Mouse (Mus musculus): ENCODE measurements around the gene Tcaf3.

Gene Tcaf3

GRCm38 (mm10) chr6:42542036-42543031 is 55.2 kb downstream of the Tcaf3 start:
- DNase-seq: no peak

GRCm38 (mm10) chr6:42540681-42541080 is 56.8 kb downstream of the Tcaf3 start:
- DNase-seq: no peak

GRCm38 (mm10) chr6:42539711-42540110 is 57.8 kb downstream of the Tcaf3 start:
- DNase-seq: no peak
